Mouse (Mus musculus): ENCODE data around the gene Ckmt1.
A peak's percentile ranks its signal among the peaks of the same experiment; 100 is the strongest.

DNA sequence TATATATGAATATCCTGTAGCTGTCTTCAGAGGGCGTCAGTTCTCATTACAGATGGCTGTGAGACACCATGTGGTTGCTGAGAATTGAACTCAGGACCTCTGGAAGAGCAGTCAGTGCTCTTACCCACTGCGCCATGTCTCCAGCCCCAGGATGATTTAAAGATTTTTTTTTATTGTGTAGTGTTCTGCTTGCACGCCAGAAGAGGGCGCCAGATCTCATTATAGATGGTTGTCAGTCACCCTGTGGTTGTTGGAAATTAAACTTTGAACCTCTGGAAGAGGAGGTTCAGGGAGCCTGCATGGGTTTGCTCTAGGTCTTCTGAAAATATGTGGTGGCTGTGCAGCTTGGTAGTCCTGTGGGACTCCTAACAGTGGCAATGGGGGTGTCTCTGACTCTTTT lies 50.6 kb downstream of the Ckmt1 start:
- no peak for TF ChIP-seq POLR2A (IDR thresholded peaks at IDR 0.05; ENCODE audit: low read depth, low read length)
- TF ChIP-seq CTCF (conservative IDR thresholded peaks at IDR 0.05; ENCODE audit: insufficient read depth, insufficient read length, low read depth, low read length) = peak; percentile 42; the same call in 1 of the 2 replicates
